Mouse (Mus musculus) embryonic stem cell, embryonic (primary cell): ENCODE measurements at regions not wholly inside any gene's neighbourhood (a gene's known extent, or its start where the extent isn't known, plus 50 kb on each side); places are given as distances from the start of the nearest gene placed in this dataset.

Experiments used
- CTCF ChIA-PET, 4 experiments: fragments of 300-600 bp in 2 of 4; fragments of 350-600 bp in 2 of 4; sonication (Branson Sonifier 250); formaldehyde crosslinking; loops; one replicate each; lab custom pipeline; 2022; ENCODE audit warnings: inconsistent platforms in 2 of 4; lab: Charles Lee
- POLR2A ChIA-PET, 4 experiments: fragments of 300-600 bp in 2 of 4; fragments of 350-600 bp in 2 of 4; sonication (Branson Sonifier 250); formaldehyde crosslinking; loops; one replicate each; lab custom pipeline; 2022; ENCODE audit warnings: antibody characterized with exemption in 4 of 4, inconsistent platforms in 1 of 4; lab: Charles Lee

GRCm38 (mm10) chr2:170675731-170676130 lies 55.9 kb upstream of the Dok5 start:
- ChIA-PET CTCF (no interaction called here), POLR2A (interaction anchor here in 1 of 4 experiments (0.6 kb wide), 1 partner anchor 122 kb away, joined by 3 read pairs; no protein-coding TSS in a partner anchor)

- POLR2A ChIA-PET: interaction anchor here in 3 of 4 experiments (0.7 to 1.3 kb wide), 3 partner anchors 11 to 15 kb away, joined by 3 read pairs; no protein-coding TSS in a partner anchor
- CTCF ChIA-PET: interaction anchor here in 2 of 4 experiments (0.6 to 1.3 kb wide), 3 partner anchors 153 to 317 kb away, joined by 3 read pairs; no protein-coding TSS in a partner anchor
These were observed 57.9 kb upstream of the Dok5 start for GRCm38 (mm10) chr2:170673683-170674082.

GRCm38 (mm10) chr2:170672789-170673188 lies 58.8 kb upstream of the Dok5 start:
- ChIA-PET CTCF (interaction anchor here (0.5 to 1.3 kb wide), 6 partner anchors 10 to 1434 kb away, joined by 3 read pairs; no protein-coding TSS in a partner anchor), POLR2A (interaction anchor here in 3 of 4 experiments (0.7 to 1.3 kb wide), 3 partner anchors 10 to 14 kb away, joined by 3 read pairs; no protein-coding TSS in a partner anchor)

- ChIA-PET CTCF (no interaction called here), POLR2A (interaction anchor here in 3 of 4 experiments (0.9 to 1.9 kb wide), 9 partner anchors 11 to 174 kb away, joined by 3 to 8 read pairs (median 3); no protein-coding TSS in a partner anchor)
These were observed 62.6 kb upstream of the Dok5 start for GRCm38 (mm10) chr2:170668960-170669359.

- POLR2A ChIA-PET: interaction anchor here in 2 of 4 experiments (0.9 to 1.9 kb wide), 6 partner anchors 11 to 65 kb away, joined by 3 to 8 read pairs (median 4); no protein-coding TSS in a partner anchor
These were observed 63.1 kb upstream of the Dok5 start for GRCm38 (mm10) chr2:170668497-170668896.

GRCm38 (mm10) chr2:170662069-170662980 lies 60.5 kb upstream of the 4930470P17Rik start:
- ChIA-PET POLR2A (interaction anchor here (0.6 to 1.4 kb wide), 4 partner anchors 11 to 132 kb away, joined by 3 read pairs; no protein-coding TSS in a partner anchor), CTCF (interaction anchor here in 3 of 4 experiments (0.6 to 1.3 kb wide), 4 partner anchors 10 to 198 kb away, joined by 3 read pairs; no protein-coding TSS in a partner anchor)

More at GRCm38 (mm10) chr2:170668497-170668896, 63.1 kb upstream of the Dok5 start:
- CTCF ChIA-PET: interaction anchor here in 1 of 4 experiments (0.5 kb wide), 1 partner anchor 62 kb away, joined by 11 read pairs; no protein-coding TSS in a partner anchor

- POLR2A ChIA-PET: interaction anchor here in 1 of 4 experiments (0.9 to 1.4 kb wide), 2 partner anchors 12 to 14 kb away, joined by 3 read pairs; no protein-coding TSS in a partner anchor
- CTCF ChIA-PET: no interaction called here
These were observed 57.5 kb upstream of the 4930470P17Rik start for GRCm38 (mm10) chr2:170659291-170659690.

- POLR2A ChIA-PET: interaction anchor here in 3 of 4 experiments (1.1 to 1.4 kb wide), 3 partner anchors 11 to 15 kb away, joined by 3 read pairs; no protein-coding TSS in a partner anchor
- CTCF ChIA-PET: interaction anchor here in 2 of 4 experiments (0.9 to 1.0 kb wide), 2 partner anchors 15 to 134 kb away, joined by 3 read pairs; no protein-coding TSS in a partner anchor
These were observed 56.7 kb upstream of the 4930470P17Rik start for GRCm38 (mm10) chr2:170658520-170658919.

- ChIA-PET POLR2A (interaction anchor here (0.6 to 1.4 kb wide), 6 partner anchors 11 to 1853 kb away, joined by 3 to 5 read pairs (median 3); no protein-coding TSS in a partner anchor), CTCF (interaction anchor here in 3 of 4 experiments (0.6 to 1.0 kb wide), 5 partner anchors 15 to 215 kb away, joined by 3 to 4 read pairs (median 3); no protein-coding TSS in a partner anchor)
These were observed 56.0 kb upstream of the 4930470P17Rik start for GRCm38 (mm10) chr2:170657821-170658221.

- ChIA-PET POLR2A (interaction anchor here in 1 of 4 experiments (0.6 to 1.4 kb wide), 2 partner anchors 17 to 86 kb away, joined by 3 to 4 read pairs; no protein-coding TSS in a partner anchor), CTCF (no interaction called here)
These were observed 50.3 kb upstream of the 4930470P17Rik start for GRCm38 (mm10) chr2:170652128-170652527.
